Mouse (Mus musculus): ENCODE data around the gene Stim2. TPM values are rescaled to one million over a fixed set of nuclear protein-coding genes. Genes with fewer than 3 reads are reported as not detected.

Gene Stim2
- total RNA-seq, 2 experiments from 2014 or later: 145 to 152 TPM

- DNase-seq (ENCODE audit: extremely low spot score in 1 of 2, low spot score in 1 of 2): peak in 1 of 2 experiments; percentile 29
These were observed 5.7 kb upstream of the Stim2 start for GRCm38 (mm10) chr5:53992616-53993015.

GRCm38 (mm10) chr5:53994576-53994975 lies 3.7 kb upstream of the Stim2 start:
- DNase-seq (ENCODE audit: extremely low spot score in 1 of 2, low spot score in 1 of 2): no peak

- peak; percentile 67 to 72 for DNase-seq (ENCODE audit: extremely low spot score in 1 of 2, low spot score in 1 of 2)
These were observed 3.0 kb upstream of the Stim2 start for GRCm38 (mm10) chr5:53995316-53995715.

GRCm38 (mm10) chr5:53996822-53997221 lies 1.5 kb upstream of the Stim2 start:
- no peak for DNase-seq (ENCODE audit: extremely low spot score in 1 of 2, low spot score in 1 of 2)

- peak; percentile 44 to 65 for DNase-seq (ENCODE audit: extremely low spot score in 1 of 2, low spot score in 1 of 2)
These were observed 603 bp downstream of the Stim2 start for GRCm38 (mm10) chr5:53998743-53999460.

- no peak for DNase-seq (ENCODE audit: extremely low spot score in 1 of 2, low spot score in 1 of 2)
These were observed 1.1 kb downstream of the Stim2 start for GRCm38 (mm10) chr5:53999461-53999770.

GRCm38 (mm10) chr5:53999831-54000230 lies 1.5 kb downstream of the Stim2 start:
- no peak for DNase-seq (ENCODE audit: extremely low spot score in 1 of 2, low spot score in 1 of 2)

- no peak for DNase-seq (ENCODE audit: extremely low spot score in 1 of 2, low spot score in 1 of 2)
These were observed 2.7 kb downstream of the Stim2 start for GRCm38 (mm10) chr5:54001021-54001420.

GRCm38 (mm10) chr5:54005111-54005864 lies 7.0 kb downstream of the Stim2 start:
- DNase-seq (ENCODE audit: extremely low spot score in 1 of 2, low spot score in 1 of 2): no peak

- DNase-seq (ENCODE audit: extremely low spot score in 1 of 2, low spot score in 1 of 2): no peak
These were observed 7.5 kb downstream of the Stim2 start for GRCm38 (mm10) chr5:54005865-54006225.

GRCm38 (mm10) chr5:54006845-54007244 lies 8.5 kb downstream of the Stim2 start:
- DNase-seq (ENCODE audit: extremely low spot score in 1 of 2, low spot score in 1 of 2): no peak

GRCm38 (mm10) chr5:54007617-54008016 lies 9.3 kb downstream of the Stim2 start:
- no peak for DNase-seq (ENCODE audit: extremely low spot score in 1 of 2, low spot score in 1 of 2)

- DNase-seq (ENCODE audit: extremely low spot score in 1 of 2, low spot score in 1 of 2): no peak
These were observed 15.0 kb downstream of the Stim2 start for GRCm38 (mm10) chr5:54013271-54013670.

- DNase-seq (ENCODE audit: extremely low spot score in 1 of 2, low spot score in 1 of 2): no peak
These were observed 18.8 kb downstream of the Stim2 start for GRCm38 (mm10) chr5:54017143-54017542.

- DNase-seq (ENCODE audit: extremely low spot score in 1 of 2, low spot score in 1 of 2): no peak
These were observed 20.6 kb downstream of the Stim2 start for GRCm38 (mm10) chr5:54018856-54019255.

GRCm38 (mm10) chr5:54019546-54019945 lies 21.2 kb downstream of the Stim2 start:
- DNase-seq (ENCODE audit: extremely low spot score in 1 of 2, low spot score in 1 of 2): no peak

GRCm38 (mm10) chr5:54024610-54025009 lies 26.3 kb downstream of the Stim2 start:
- DNase-seq (ENCODE audit: extremely low spot score in 1 of 2, low spot score in 1 of 2): no peak

GRCm38 (mm10) chr5:54025630-54026029 lies 27.3 kb downstream of the Stim2 start:
- DNase-seq (ENCODE audit: extremely low spot score in 1 of 2, low spot score in 1 of 2): no peak

GRCm38 (mm10) chr5:54033217-54033616 lies 34.9 kb downstream of the Stim2 start:
- no peak for DNase-seq (ENCODE audit: extremely low spot score in 1 of 2, low spot score in 1 of 2)

- no peak for DNase-seq (ENCODE audit: extremely low spot score in 1 of 2, low spot score in 1 of 2)
These were observed 36.4 kb downstream of the Stim2 start for GRCm38 (mm10) chr5:54034680-54035079.

GRCm38 (mm10) chr5:54038615-54039014 lies 40.3 kb downstream of the Stim2 start:
- DNase-seq (ENCODE audit: extremely low spot score in 1 of 2, low spot score in 1 of 2): no peak

- DNase-seq (ENCODE audit: extremely low spot score in 1 of 2, low spot score in 1 of 2): no peak
These were observed 42.2 kb downstream of the Stim2 start for GRCm38 (mm10) chr5:54040527-54040926.
